Mouse (Mus musculus): ENCODE results near the gene Slc38a1. TPM values are rescaled to one million over a fixed set of nuclear protein-coding genes. Genes with fewer than 3 reads are reported as not detected.

Slc38a1 gene
- polyA plus RNA-seq, 1 experiment, result 141 TPM

- Histone ChIP-seq H3K4me1 (ENCODE audit: control insufficient read depth, insufficient read depth, low read length) (peaks cover 13% of the 10 kb centered on the region), H3K27me3 (ENCODE audit: control insufficient read depth, insufficient read depth, low read length) (no peaks in the 10 kb centered on the region; the same call in 1 of the 2 replicates), H3K4me3 (replicated peaks; ENCODE audit: insufficient read depth, low read depth, low read length) (no peak overlapping the region), H3K27ac (ENCODE audit: insufficient read depth, low read length) (no peak overlapping the region)
- no peak for TF ChIP-seq POLR2A (IDR thresholded peaks at IDR 0.05; ENCODE audit: borderline replicate concordance, insufficient read depth, low read length)
- no peak for TF ChIP-seq CTCF (IDR thresholded peaks at IDR 0.05; ENCODE audit: borderline replicate concordance, insufficient read depth, low read depth, low read length)
- 74% methylated on average over 1 of the region's 1 CpGs for WGBS
- DNase-seq, result no peak
These were observed 44.7 kb upstream of the Slc38a1 start for GRCm38 (mm10) chr15:96687366-96687765.

GRCm38 (mm10) chr15:96686201-96687159, 43.8 kb upstream of the Slc38a1 start:
- 66% methylated on average over 9 of the region's 9 CpGs for WGBS
- no peaks in the 10 kb centered on the region; the same call in 1 of the 2 replicates for H3K27me3 ChIP-seq (ENCODE audit: control insufficient read depth, insufficient read depth, low read length)
- TF ChIP-seq CTCF (IDR thresholded peaks at IDR 0.05; ENCODE audit: borderline replicate concordance, insufficient read depth, low read depth, low read length) (no peak), POLR2A (IDR thresholded peaks at IDR 0.05; ENCODE audit: borderline replicate concordance, insufficient read depth, low read length) (0 out of 2 replicates have a peak, but pooled peaks have one; percentile 17)
- no peak for DNase-seq
- no peak overlapping the region for H3K4me3 ChIP-seq (replicated peaks; ENCODE audit: insufficient read depth, low read depth, low read length)
- peaks cover 13% of the 10 kb centered on the region for H3K4me1 ChIP-seq (ENCODE audit: control insufficient read depth, insufficient read depth, low read length)
- no peak overlapping the region for H3K27ac ChIP-seq (ENCODE audit: insufficient read depth, low read length)

- WGBS, result 80% methylated on average over 6 of the region's 6 CpGs
- Histone ChIP-seq H3K4me1 (ENCODE audit: control insufficient read depth, insufficient read depth, low read length) (peaks cover 11% of the 10 kb centered on the region), H3K4me3 (replicated peaks; ENCODE audit: insufficient read depth, low read depth, low read length) (no peak overlapping the region), H3K27ac (ENCODE audit: insufficient read depth, low read length) (no peak overlapping the region), H3K27me3 (ENCODE audit: control insufficient read depth, insufficient read depth, low read length) (no peaks in the 10 kb centered on the region; the same call in 1 of the 2 replicates)
- TF ChIP-seq CTCF (IDR thresholded peaks at IDR 0.05; ENCODE audit: borderline replicate concordance, insufficient read depth, low read depth, low read length) (no peak), POLR2A (IDR thresholded peaks at IDR 0.05; ENCODE audit: borderline replicate concordance, insufficient read depth, low read length) (no peak)
- DNase-seq, result no peak
These were observed 42.6 kb upstream of the Slc38a1 start for GRCm38 (mm10) chr15:96685273-96685672.

- TF ChIP-seq POLR2A (IDR thresholded peaks at IDR 0.05; ENCODE audit: borderline replicate concordance, insufficient read depth, low read length), result no peak
- no peak for TF ChIP-seq CTCF (IDR thresholded peaks at IDR 0.05; ENCODE audit: borderline replicate concordance, insufficient read depth, low read depth, low read length)
- Histone ChIP-seq H3K4me1 (ENCODE audit: control insufficient read depth, insufficient read depth, low read length) (peaks cover 8% of the 10 kb centered on the region), H3K27ac (ENCODE audit: insufficient read depth, low read length) (no peak overlapping the region), H3K4me3 (replicated peaks; ENCODE audit: insufficient read depth, low read depth, low read length) (no peak overlapping the region), H3K27me3 (ENCODE audit: control insufficient read depth, insufficient read depth, low read length) (no peaks in the 10 kb centered on the region; the same call in 1 of the 2 replicates)
- 57% methylated on average over 11 of the region's 11 CpGs for WGBS
- DNase-seq, result no peak
These were observed 41.6 kb upstream of the Slc38a1 start for GRCm38 (mm10) chr15:96684132-96684830.

- WGBS, result 86% methylated on average over 19 of the region's 19 CpGs
- Histone ChIP-seq H3K27me3 (ENCODE audit: control insufficient read depth, insufficient read depth, low read length) (no peaks in the 10 kb centered on the region; the same call in 1 of the 2 replicates), H3K4me1 (ENCODE audit: control insufficient read depth, insufficient read depth, low read length) (peaks cover 6% of the 10 kb centered on the region), H3K4me3 (replicated peaks; ENCODE audit: insufficient read depth, low read depth, low read length) (no peak overlapping the region), H3K27ac (ENCODE audit: insufficient read depth, low read length) (no peak overlapping the region)
- TF ChIP-seq POLR2A (IDR thresholded peaks at IDR 0.05; ENCODE audit: borderline replicate concordance, insufficient read depth, low read length), result no peak
- TF ChIP-seq CTCF (IDR thresholded peaks at IDR 0.05; ENCODE audit: borderline replicate concordance, insufficient read depth, low read depth, low read length), result no peak
- no peak for DNase-seq
These were observed 36.4 kb upstream of the Slc38a1 start for GRCm38 (mm10) chr15:96678871-96679773.

- DNase-seq, result peak in 1 of 2 experiments; percentile 38
- H3K4me3 ChIP-seq (replicated peaks; ENCODE audit: insufficient read depth, low read depth, low read length), result no peak overlapping the region
- TF ChIP-seq POLR2A (IDR thresholded peaks at IDR 0.05; ENCODE audit: borderline replicate concordance, insufficient read depth, low read length) (no peak), CTCF (IDR thresholded peaks at IDR 0.05; ENCODE audit: borderline replicate concordance, insufficient read depth, low read depth, low read length) (no peak)
- WGBS, result 8% methylated on average over 10 of the region's 10 CpGs
- no peaks in the 10 kb centered on the region; the same call in 1 of the 2 replicates for H3K27me3 ChIP-seq (ENCODE audit: control insufficient read depth, insufficient read depth, low read length)
- H3K4me1 ChIP-seq (ENCODE audit: control insufficient read depth, insufficient read depth, low read length), result peaks cover 6% of the 10 kb centered on the region
- H3K27ac ChIP-seq (ENCODE audit: insufficient read depth, low read length), result no peak overlapping the region
These were observed 33.8 kb upstream of the Slc38a1 start for GRCm38 (mm10) chr15:96676518-96676917.

- TF ChIP-seq CTCF (IDR thresholded peaks at IDR 0.05; ENCODE audit: borderline replicate concordance, insufficient read depth, low read depth, low read length) (no peak), POLR2A (IDR thresholded peaks at IDR 0.05; ENCODE audit: borderline replicate concordance, insufficient read depth, low read length) (no peak)
- 88% methylated on average over 15 of the region's 15 CpGs for WGBS
- Histone ChIP-seq H3K4me3 (replicated peaks; ENCODE audit: insufficient read depth, low read depth, low read length) (no peak overlapping the region), H3K27me3 (ENCODE audit: control insufficient read depth, insufficient read depth, low read length) (no peaks in the 10 kb centered on the region; the same call in 1 of the 2 replicates), H3K4me1 (ENCODE audit: control insufficient read depth, insufficient read depth, low read length) (peaks cover 6% of the 10 kb centered on the region), H3K27ac (ENCODE audit: insufficient read depth, low read length) (no peak overlapping the region)
- no peak for DNase-seq
These were observed 33.0 kb upstream of the Slc38a1 start for GRCm38 (mm10) chr15:96675744-96676143.

Data from cerebellum, adult 2 months (tissue).